Mouse (Mus musculus): ENCODE measurements around the gene Ist1. TPM values are rescaled to one million over a fixed set of nuclear protein-coding genes. Genes with fewer than 3 reads are reported as not detected.

Ist1 gene
- polyA plus RNA-seq, 1 experiment from 2014 or later: 96.0 TPM

- H3K9ac ChIP-seq (ENCODE audit: low read length): no peak overlapping the region
- no peak for ATAC-seq (ENCODE audit: low FRiP score, low TSS enrichment)
- 61% methylated on average over 10 of the region's 10 CpGs for WGBS
- H3K9me3 ChIP-seq (ENCODE audit: control insufficient read depth, low read length): no peaks in the 10 kb centered on the region
- no peaks in the 10 kb centered on the region for H3K27me3 ChIP-seq (ENCODE audit: control insufficient read depth, insufficient read depth, low read length)
- no peak for TF ChIP-seq EP300 (optimal IDR thresholded peaks at IDR 0.05)
- TF ChIP-seq CTCF (IDR thresholded peaks at IDR 0.05; ENCODE audit: low read depth): no peak
- H3K4me3 ChIP-seq (ENCODE audit: low read depth, low read length): no peak overlapping the region
- no peaks in the 10 kb centered on the region for H3K36me3 ChIP-seq (ENCODE audit: control insufficient read depth, insufficient read depth, low read length)
- peak overlapping the region; percentile 24; the same call in 1 of the 2 replicates for H3K27ac ChIP-seq (replicated peaks)
- no peak for DNase-seq (ENCODE audit: low spot score)
- no peak overlapping the region for H3K4me2 ChIP-seq (replicated peaks; ENCODE audit: low read depth)
- no peaks in the 10 kb centered on the region for H3K4me1 ChIP-seq (replicated peaks; ENCODE audit: control insufficient read depth, insufficient read depth)
These were observed 42.3 kb downstream of the Ist1 start for GRCm38 (mm10) chr8:109650801-109651200.

GRCm38 (mm10) chr8:109648469-109648868 lies 44.6 kb downstream of the Ist1 start:
- DNase-seq (ENCODE audit: low spot score) (no peak), ATAC-seq (ENCODE audit: low FRiP score, low TSS enrichment) (no peak)
- no peak for TF ChIP-seq EP300 (optimal IDR thresholded peaks at IDR 0.05)
- TF ChIP-seq CTCF (IDR thresholded peaks at IDR 0.05; ENCODE audit: low read depth): no peak
- no peak overlapping the region for H3K4me3 ChIP-seq (ENCODE audit: low read depth, low read length)
- no peaks in the 10 kb centered on the region for H3K27me3 ChIP-seq (ENCODE audit: control insufficient read depth, insufficient read depth, low read length)
- no peak overlapping the region for H3K9ac ChIP-seq (ENCODE audit: low read length)
- no peaks in the 10 kb centered on the region for H3K36me3 ChIP-seq (ENCODE audit: control insufficient read depth, insufficient read depth, low read length)
- H3K4me2 ChIP-seq (replicated peaks; ENCODE audit: low read depth): no peak overlapping the region
- WGBS: 35% methylated on average over 7 of the region's 7 CpGs
- H3K27ac ChIP-seq (replicated peaks): no peak overlapping the region
- H3K4me1 ChIP-seq (replicated peaks; ENCODE audit: control insufficient read depth, insufficient read depth): no peaks in the 10 kb centered on the region
- no peaks in the 10 kb centered on the region for H3K9me3 ChIP-seq (ENCODE audit: control insufficient read depth, low read length)

- Histone ChIP-seq H3K4me1 (replicated peaks; ENCODE audit: control insufficient read depth, insufficient read depth) (no peaks in the 10 kb centered on the region), H3K4me2 (replicated peaks; ENCODE audit: low read depth) (no peak overlapping the region), H3K27me3 (ENCODE audit: control insufficient read depth, insufficient read depth, low read length) (no peaks in the 10 kb centered on the region), H3K9ac (ENCODE audit: low read length) (no peak overlapping the region), H3K36me3 (ENCODE audit: control insufficient read depth, insufficient read depth, low read length) (no peaks in the 10 kb centered on the region), H3K27ac (replicated peaks) (no peak overlapping the region), H3K9me3 (ENCODE audit: control insufficient read depth, low read length) (no peaks in the 10 kb centered on the region), H3K4me3 (ENCODE audit: low read depth, low read length) (no peak overlapping the region)
- TF ChIP-seq CTCF (IDR thresholded peaks at IDR 0.05; ENCODE audit: low read depth): no peak
- TF ChIP-seq EP300 (optimal IDR thresholded peaks at IDR 0.05): no peak
- ATAC-seq (ENCODE audit: low FRiP score, low TSS enrichment) (no peak), DNase-seq (ENCODE audit: low spot score) (no peak)
- whole genome bisulfite sequencing: 64% methylated on average over 11 of the region's 11 CpGs
These were observed 45.7 kb downstream of the Ist1 start for GRCm38 (mm10) chr8:109647331-109647730.

- H3K9ac ChIP-seq (ENCODE audit: low read length): no peak overlapping the region
- H3K9me3 ChIP-seq (ENCODE audit: control insufficient read depth, low read length): no peaks in the 10 kb centered on the region
- H3K4me3 ChIP-seq (ENCODE audit: low read depth, low read length): no peak overlapping the region
- H3K36me3 ChIP-seq (ENCODE audit: control insufficient read depth, insufficient read depth, low read length): no peaks in the 10 kb centered on the region
- DNase-seq (ENCODE audit: low spot score) (no peak), ATAC-seq (ENCODE audit: low FRiP score, low TSS enrichment) (no peak)
- H3K4me1 ChIP-seq (replicated peaks; ENCODE audit: control insufficient read depth, insufficient read depth): no peaks in the 10 kb centered on the region
- H3K4me2 ChIP-seq (replicated peaks; ENCODE audit: low read depth): no peak overlapping the region
- WGBS: 68% methylated on average over 5 of the region's 5 CpGs
- H3K27me3 ChIP-seq (ENCODE audit: control insufficient read depth, insufficient read depth, low read length): no peaks in the 10 kb centered on the region
- no peak overlapping the region for H3K27ac ChIP-seq (replicated peaks)
- TF ChIP-seq EP300 (optimal IDR thresholded peaks at IDR 0.05) (no peak), CTCF (IDR thresholded peaks at IDR 0.05; ENCODE audit: low read depth) (no peak)
These were observed 51.8 kb downstream of the Ist1 start for GRCm38 (mm10) chr8:109641236-109641635.

GRCm38 (mm10) chr8:109640410-109640809 lies 52.6 kb downstream of the Ist1 start:
- DNase-seq (ENCODE audit: low spot score) (no peak), ATAC-seq (ENCODE audit: low FRiP score, low TSS enrichment) (no peak)
- H3K9me3 ChIP-seq (ENCODE audit: control insufficient read depth, low read length): no peaks in the 10 kb centered on the region
- no peaks in the 10 kb centered on the region for H3K36me3 ChIP-seq (ENCODE audit: control insufficient read depth, insufficient read depth, low read length)
- 46% methylated on average over 7 of the region's 7 CpGs for WGBS
- H3K4me3 ChIP-seq (ENCODE audit: low read depth, low read length): no peak overlapping the region
- no peaks in the 10 kb centered on the region for H3K27me3 ChIP-seq (ENCODE audit: control insufficient read depth, insufficient read depth, low read length)
- H3K4me2 ChIP-seq (replicated peaks; ENCODE audit: low read depth): no peak overlapping the region
- H3K27ac ChIP-seq (replicated peaks): no peak overlapping the region
- TF ChIP-seq CTCF (IDR thresholded peaks at IDR 0.05; ENCODE audit: low read depth) (no peak), EP300 (optimal IDR thresholded peaks at IDR 0.05) (no peak)
- H3K9ac ChIP-seq (ENCODE audit: low read length): no peak overlapping the region
- H3K4me1 ChIP-seq (replicated peaks; ENCODE audit: control insufficient read depth, insufficient read depth): no peaks in the 10 kb centered on the region

GRCm38 (mm10) chr8:109638851-109639250 lies 54.2 kb downstream of the Ist1 start:
- WGBS: 81% methylated on average over 5 of the region's 5 CpGs
- DNase-seq (ENCODE audit: low spot score) (no peak), ATAC-seq (ENCODE audit: low FRiP score, low TSS enrichment) (no peak)
- Histone ChIP-seq H3K9ac (ENCODE audit: low read length) (no peak overlapping the region), H3K9me3 (ENCODE audit: control insufficient read depth, low read length) (no peaks in the 10 kb centered on the region), H3K27me3 (ENCODE audit: control insufficient read depth, insufficient read depth, low read length) (no peaks in the 10 kb centered on the region), H3K4me2 (replicated peaks; ENCODE audit: low read depth) (no peak overlapping the region), H3K27ac (replicated peaks) (no peak overlapping the region), H3K36me3 (ENCODE audit: control insufficient read depth, insufficient read depth, low read length) (no peaks in the 10 kb centered on the region), H3K4me1 (replicated peaks; ENCODE audit: control insufficient read depth, insufficient read depth) (no peaks in the 10 kb centered on the region), H3K4me3 (ENCODE audit: low read depth, low read length) (no peak overlapping the region)
- TF ChIP-seq EP300 (optimal IDR thresholded peaks at IDR 0.05) (no peak), CTCF (IDR thresholded peaks at IDR 0.05; ENCODE audit: low read depth) (no peak)
